Mouse (Mus musculus) lung, adult 2 months (tissue): ENCODE measurements around the gene Zic5.

Source experiments
- CTCF ChIP-seq: fragments of 200-500 bp; IDR thresholded peaks from 2 replicates; pipeline ENCODE4 v1.5.1; 2011; ENCODE audit warnings: mild to moderate bottlenecking, low read length, control low read depth; ENCODE audit not compliant: insufficient read depth
- POLR2A ChIP-seq: fragments of 200-500 bp; IDR thresholded peaks from 2 replicates; pipeline ENCODE4 v1.6.1; 2011; ENCODE audit warnings: low read depth, mild to moderate bottlenecking, control low read depth, low read length, borderline replicate concordance; ENCODE audit errors: extremely low read depth

GRCm38 (mm10) chr14:122413542-122413928 lies 51.9 kb downstream of the Zic5 start:
- no peak for TF ChIP-seq POLR2A
- TF ChIP-seq CTCF: no peak
